Mouse (Mus musculus): Measurements from ENCODE around the gene Ces2e. TPM values are rescaled to one million over a fixed set of nuclear protein-coding genes. Genes with fewer than 3 reads are reported as not detected.
A peak's percentile ranks its signal among the peaks of the same experiment; 100 is the strongest.

Ces2e gene
- polyA plus RNA-seq, 1 experiment, result 1.2 TPM

DNA sequence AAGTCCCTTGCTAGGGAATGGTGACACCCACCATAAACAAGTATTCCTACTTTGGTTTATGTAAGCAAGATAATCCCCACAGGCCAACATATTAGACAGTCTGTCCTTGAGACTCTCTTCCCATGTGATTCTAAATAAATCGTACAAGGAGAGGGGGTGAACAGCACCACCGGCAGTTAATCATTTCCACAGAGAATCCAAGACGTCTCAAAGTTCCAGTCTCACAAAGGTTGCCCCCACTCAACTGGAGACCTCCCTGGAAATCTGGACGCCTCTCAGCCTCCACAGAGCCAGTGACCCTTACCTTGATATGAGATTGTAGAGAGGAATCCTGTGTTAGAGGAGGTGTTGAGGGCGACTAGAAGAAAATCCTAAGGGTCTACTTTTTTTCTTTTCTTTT is 23.0 kb downstream of the Ces2e start:
- 76% methylated on average over 5 of the region's 5 CpGs for WGBS
- H3K27ac ChIP-seq (ENCODE audit: control insufficient read depth, insufficient read depth, low read depth, low read length, poor library complexity), result no peak overlapping the region
- no peak overlapping the region for H3K4me3 ChIP-seq (replicated peaks; ENCODE audit: control insufficient read depth, low read depth, low read length)
- TF ChIP-seq CTCF (IDR thresholded peaks at IDR 0.05; ENCODE audit: control insufficient read depth, insufficient read depth, low read length) (no peak), POLR2A (IDR thresholded peaks at IDR 0.05; ENCODE audit: borderline replicate concordance, control insufficient read depth, low read depth, low read length) (no peak)
- H3K4me1 ChIP-seq (ENCODE audit: control insufficient read depth, insufficient read depth, low read length), result no peaks in the 10 kb centered on the region; the same call in 1 of the 2 replicates

DNA sequence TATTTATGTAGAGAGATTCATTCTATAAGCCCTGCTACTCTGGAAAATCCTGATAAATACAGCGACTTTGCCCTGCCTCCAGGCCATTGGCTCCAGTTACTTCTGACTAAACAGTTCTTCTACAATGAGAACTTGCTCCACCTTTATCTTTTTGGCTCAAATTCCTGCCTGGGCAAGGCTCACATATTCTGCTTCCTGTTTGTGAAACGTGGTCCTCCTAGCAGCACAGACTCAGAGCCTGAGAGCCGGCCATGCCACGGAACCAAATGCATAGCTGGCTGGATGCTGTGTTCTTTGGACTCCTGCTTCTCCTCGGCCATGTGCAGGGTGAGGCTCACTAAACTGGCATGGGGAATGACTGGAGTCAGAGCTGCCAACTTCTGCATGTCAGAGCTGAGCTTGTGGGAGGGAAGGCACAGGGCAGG is 35.5 kb downstream of the Ces2e start, which contains the start of gene Ces2g:
TSS of gene Ces2g (plus strand) at position 182 of the 425 bp plus-strand sequence.
- no peak for TF ChIP-seq CTCF (IDR thresholded peaks at IDR 0.05; ENCODE audit: control insufficient read depth, insufficient read depth, low read length)
- no peak for TF ChIP-seq POLR2A (IDR thresholded peaks at IDR 0.05; ENCODE audit: borderline replicate concordance, control insufficient read depth, low read depth, low read length)
- Histone ChIP-seq H3K4me1 (ENCODE audit: control insufficient read depth, insufficient read depth, low read length) (peaks cover 2% of the 10 kb centered on the region; the same call in 1 of the 2 replicates), H3K4me3 (replicated peaks; ENCODE audit: control insufficient read depth, low read depth, low read length) (peak within 1 kb of the TSS; percentile 73), H3K27ac (ENCODE audit: control insufficient read depth, insufficient read depth, low read depth, low read length, poor library complexity) (peak within 1 kb of the TSS; percentile 85)
- WGBS, result 21% methylated on average over 5 of the region's 5 CpGs

- Histone ChIP-seq H3K4me3 (replicated peaks; ENCODE audit: control insufficient read depth, low read depth, low read length) (peak overlapping the region; percentile 73), H3K27ac (ENCODE audit: control insufficient read depth, insufficient read depth, low read depth, low read length, poor library complexity) (peak overlapping the region; percentile 81), H3K4me1 (ENCODE audit: control insufficient read depth, insufficient read depth, low read length) (peaks cover 2% of the 10 kb centered on the region; the same call in 1 of the 2 replicates)
- WGBS, result 59% methylated on average over 8 of the region's 8 CpGs
- TF ChIP-seq POLR2A (IDR thresholded peaks at IDR 0.05; ENCODE audit: borderline replicate concordance, control insufficient read depth, low read depth, low read length) (no peak), CTCF (IDR thresholded peaks at IDR 0.05; ENCODE audit: control insufficient read depth, insufficient read depth, low read length) (no peak)
Observed at GRCm38 (mm10) chr8:104962229-104962901, 36.3 kb downstream of the Ces2e start.

GRCm38 (mm10) chr8:104963375-104963894 is 37.4 kb downstream of the Ces2e start:
- 77% methylated on average over 4 of the region's 4 CpGs for WGBS
- Histone ChIP-seq H3K4me3 (replicated peaks; ENCODE audit: control insufficient read depth, low read depth, low read length) (peak overlapping the region; percentile 73), H3K27ac (ENCODE audit: control insufficient read depth, insufficient read depth, low read depth, low read length, poor library complexity) (no peak overlapping the region), H3K4me1 (ENCODE audit: control insufficient read depth, insufficient read depth, low read length) (peaks cover 2% of the 10 kb centered on the region; the same call in 1 of the 2 replicates)
- TF ChIP-seq CTCF (IDR thresholded peaks at IDR 0.05; ENCODE audit: control insufficient read depth, insufficient read depth, low read length) (no peak), POLR2A (IDR thresholded peaks at IDR 0.05; ENCODE audit: borderline replicate concordance, control insufficient read depth, low read depth, low read length) (no peak)

DNA sequence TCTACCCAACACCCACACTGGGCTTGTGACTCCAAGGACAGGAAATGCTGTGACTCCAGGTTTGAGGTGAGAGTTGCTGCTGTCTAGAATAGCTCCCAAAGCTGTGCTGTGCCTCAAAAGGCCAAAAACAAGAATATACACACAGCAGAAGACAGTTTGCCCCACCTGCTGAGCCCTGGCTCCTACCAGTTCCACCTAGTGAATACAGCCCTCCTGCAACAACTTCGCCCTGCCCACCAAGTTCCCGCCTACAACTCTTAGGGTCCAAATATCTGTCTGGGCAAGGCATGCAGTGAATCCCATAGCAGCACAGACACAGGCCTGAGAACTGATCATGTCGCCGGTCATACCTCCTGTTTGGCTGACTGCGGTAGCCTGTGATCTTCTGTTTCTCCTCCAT is 58.1 kb downstream of the Ces2e start:
- Histone ChIP-seq H3K4me1 (ENCODE audit: control insufficient read depth, insufficient read depth, low read length) (no peaks in the 10 kb centered on the region), H3K27ac (ENCODE audit: control insufficient read depth, insufficient read depth, low read depth, low read length, poor library complexity) (no peak overlapping the region), H3K4me3 (replicated peaks; ENCODE audit: control insufficient read depth, low read depth, low read length) (no peak overlapping the region)
- TF ChIP-seq POLR2A (IDR thresholded peaks at IDR 0.05; ENCODE audit: borderline replicate concordance, control insufficient read depth, low read depth, low read length) (no peak), CTCF (IDR thresholded peaks at IDR 0.05; ENCODE audit: control insufficient read depth, insufficient read depth, low read length) (no peak)
- 86% methylated on average over 5 of the region's 5 CpGs for WGBS

Other genes with a start within 250 kb of the Ces2e start
- 1.3 and 2.5 TPM in 2 replicates for gene Ces2a, start 192.3 kb upstream of the Ces2e start, polyA plus RNA-seq (2011; ENCODE audit: insufficient read depth, insufficient read length, low replicate concordance, missing spikeins)
- not detected in 2 replicates for gene Ces2b, start 94.7 kb upstream of the Ces2e start, polyA plus RNA-seq (2011; ENCODE audit: insufficient read depth, insufficient read length, low replicate concordance, missing spikeins)
- gene Ces2c, start 79.2 kb upstream of the Ces2e start, polyA plus RNA-seq (2011; ENCODE audit: insufficient read depth, insufficient read length, low replicate concordance, missing spikeins), result not detected in 2 replicates
- gene Ces2f, start 21.1 kb downstream of the Ces2e start, polyA plus RNA-seq (2011; ENCODE audit: insufficient read depth, insufficient read length, low replicate concordance, missing spikeins), result not detected in 2 replicates
- gene Ces2g, start 35.5 kb downstream of the Ces2e start, polyA plus RNA-seq (2011; ENCODE audit: insufficient read depth, insufficient read length, low replicate concordance, missing spikeins), result 29.5 and 49.8 TPM in 2 replicates
- gene Ces2h, start 74.6 kb downstream of the Ces2e start, polyA plus RNA-seq (2011; ENCODE audit: insufficient read depth, insufficient read length, low replicate concordance, missing spikeins), result not detected in 2 replicates
- 2.3 and 7.1 TPM in 2 replicates for gene Ces3a, start 122.3 kb downstream of the Ces2e start, polyA plus RNA-seq (2011; ENCODE audit: insufficient read depth, insufficient read length, low replicate concordance, missing spikeins)
- 0.95 and 1.3 TPM in 2 replicates for gene Ces3b, start 157.5 kb downstream of the Ces2e start, polyA plus RNA-seq (2011; ENCODE audit: insufficient read depth, insufficient read length, low replicate concordance, missing spikeins)
- gene Ces4a, start 205.5 kb downstream of the Ces2e start, polyA plus RNA-seq (2011; ENCODE audit: insufficient read depth, insufficient read length, low replicate concordance, missing spikeins), result not detected in 2 replicates
- 9.7 and 36.4 TPM in 2 replicates for gene Cbfb, start 244.4 kb downstream of the Ces2e start, polyA plus RNA-seq (2011; ENCODE audit: insufficient read depth, insufficient read length, low replicate concordance, missing spikeins)